Mouse (Mus musculus): Measurements from ENCODE around the gene 9930104L06Rik. TPM values are rescaled to one million over a fixed set of nuclear protein-coding genes. Genes with fewer than 3 reads are reported as not detected.

The 9930104L06Rik gene
- 5.8 and 7.6 TPM in 2 replicates for polyA plus RNA-seq (2011; ENCODE audit: insufficient read depth, insufficient read length, low replicate concordance, missing spikeins)

GRCm38 (mm10) chr4:124936613-124937471 is at the start of gene 9930104L06Rik:
Gene 9930104L06Rik, plus strand, starts transcription at chr4:124937048.
- H3K4me3 ChIP-seq (replicated peaks; ENCODE audit: control insufficient read depth, low read depth, low read length) = peak within 1 kb of the TSS; percentile 93
- under 1% methylated on average over 52 of the region's 52 CpGs for WGBS
- H3K27ac ChIP-seq (ENCODE audit: control insufficient read depth, insufficient read depth, low read depth, low read length, poor library complexity) = peak within 1 kb of the TSS; percentile 39
- peaks cover 1% of the 10 kb centered on the region; the same call in 1 of the 2 replicates for H3K4me1 ChIP-seq (ENCODE audit: control insufficient read depth, insufficient read depth, low read length)
- TF ChIP-seq CTCF (IDR thresholded peaks at IDR 0.05; ENCODE audit: control insufficient read depth, insufficient read depth, low read length) (no peak), POLR2A (IDR thresholded peaks at IDR 0.05; ENCODE audit: borderline replicate concordance, control insufficient read depth, low read depth, low read length) (peak; percentile 65; the same call in 1 of the 2 replicates)

- Histone ChIP-seq H3K27ac (ENCODE audit: control insufficient read depth, insufficient read depth, low read depth, low read length, poor library complexity) (no peak overlapping the region), H3K4me1 (ENCODE audit: control insufficient read depth, insufficient read depth, low read length) (no peaks in the 10 kb centered on the region), H3K4me3 (replicated peaks; ENCODE audit: control insufficient read depth, low read depth, low read length) (no peak overlapping the region)
- 63% methylated on average over 7 of the region's 7 CpGs for WGBS
- TF ChIP-seq CTCF (IDR thresholded peaks at IDR 0.05; ENCODE audit: control insufficient read depth, insufficient read depth, low read length) = no peak
- no peak for TF ChIP-seq POLR2A (IDR thresholded peaks at IDR 0.05; ENCODE audit: borderline replicate concordance, control insufficient read depth, low read depth, low read length)
Measured at GRCm38 (mm10) chr4:124888702-124889101, 48.1 kb upstream of the 9930104L06Rik start.

- H3K4me1 ChIP-seq (ENCODE audit: control insufficient read depth, insufficient read depth, low read length) = no peaks in the 10 kb centered on the region
- TF ChIP-seq CTCF (IDR thresholded peaks at IDR 0.05; ENCODE audit: control insufficient read depth, insufficient read depth, low read length) (no peak), POLR2A (IDR thresholded peaks at IDR 0.05; ENCODE audit: borderline replicate concordance, control insufficient read depth, low read depth, low read length) (no peak)
Measured at GRCm38 (mm10) chr4:124889935-124890334, 46.9 kb upstream of the 9930104L06Rik start.

GRCm38 (mm10) chr4:124890831-124891230 is 46.0 kb upstream of the 9930104L06Rik start:
- Histone ChIP-seq H3K4me1 (ENCODE audit: control insufficient read depth, insufficient read depth, low read length) (no peaks in the 10 kb centered on the region), H3K27ac (ENCODE audit: control insufficient read depth, insufficient read depth, low read depth, low read length, poor library complexity) (no peak overlapping the region), H3K4me3 (replicated peaks; ENCODE audit: control insufficient read depth, low read depth, low read length) (no peak overlapping the region)
- 65% methylated on average over 5 of the region's 5 CpGs for WGBS
- TF ChIP-seq POLR2A (IDR thresholded peaks at IDR 0.05; ENCODE audit: borderline replicate concordance, control insufficient read depth, low read depth, low read length) (no peak), CTCF (IDR thresholded peaks at IDR 0.05; ENCODE audit: control insufficient read depth, insufficient read depth, low read length) (no peak)

More at GRCm38 (mm10) chr4:124889935-124890334, 46.9 kb upstream of the 9930104L06Rik start:
- Histone ChIP-seq H3K4me3 (replicated peaks; ENCODE audit: control insufficient read depth, low read depth, low read length) (no peak overlapping the region), H3K27ac (ENCODE audit: control insufficient read depth, insufficient read depth, low read depth, low read length, poor library complexity) (no peak overlapping the region)
- 67% methylated on average over 2 of the region's 2 CpGs for WGBS

GRCm38 (mm10) chr4:124893769-124894168 is 43.1 kb upstream of the 9930104L06Rik start:
- 34% methylated on average over 6 of the region's 6 CpGs for WGBS
- Histone ChIP-seq H3K4me3 (replicated peaks; ENCODE audit: control insufficient read depth, low read depth, low read length) (no peak overlapping the region), H3K27ac (ENCODE audit: control insufficient read depth, insufficient read depth, low read depth, low read length, poor library complexity) (no peak overlapping the region), H3K4me1 (ENCODE audit: control insufficient read depth, insufficient read depth, low read length) (no peaks in the 10 kb centered on the region)
- no peak for TF ChIP-seq POLR2A (IDR thresholded peaks at IDR 0.05; ENCODE audit: borderline replicate concordance, control insufficient read depth, low read depth, low read length)
- no peak for TF ChIP-seq CTCF (IDR thresholded peaks at IDR 0.05; ENCODE audit: control insufficient read depth, insufficient read depth, low read length)

- 4% methylated on average over 83 of the region's 83 CpGs for WGBS
- TF ChIP-seq CTCF (IDR thresholded peaks at IDR 0.05; ENCODE audit: control insufficient read depth, insufficient read depth, low read length) = no peak
- TF ChIP-seq POLR2A (IDR thresholded peaks at IDR 0.05; ENCODE audit: borderline replicate concordance, control insufficient read depth, low read depth, low read length) = no peak
- Histone ChIP-seq H3K4me3 (replicated peaks; ENCODE audit: control insufficient read depth, low read depth, low read length) (no peak overlapping the region), H3K27ac (ENCODE audit: control insufficient read depth, insufficient read depth, low read depth, low read length, poor library complexity) (no peak overlapping the region), H3K4me1 (ENCODE audit: control insufficient read depth, insufficient read depth, low read length) (no peaks in the 10 kb centered on the region)
Measured at GRCm38 (mm10) chr4:124894508-124895428, 42.1 kb upstream of the 9930104L06Rik start.

- H3K27ac ChIP-seq (ENCODE audit: control insufficient read depth, insufficient read depth, low read depth, low read length, poor library complexity) = no peak overlapping the region
- H3K4me3 ChIP-seq (replicated peaks; ENCODE audit: control insufficient read depth, low read depth, low read length) = no peak overlapping the region
- 65% methylated on average over 10 of the region's 10 CpGs for WGBS
- TF ChIP-seq CTCF (IDR thresholded peaks at IDR 0.05; ENCODE audit: control insufficient read depth, insufficient read depth, low read length) (no peak), POLR2A (IDR thresholded peaks at IDR 0.05; ENCODE audit: borderline replicate concordance, control insufficient read depth, low read depth, low read length) (no peak)
- H3K4me1 ChIP-seq (ENCODE audit: control insufficient read depth, insufficient read depth, low read length) = no peaks in the 10 kb centered on the region
Measured at GRCm38 (mm10) chr4:124898428-124898827, 38.4 kb upstream of the 9930104L06Rik start.

Measured in bone marrow, adult 2 months (tissue).